Mouse (Mus musculus) limb, embryonic 14.5 days (tissue): ENCODE results near the gene Wfdc15a. TPM values are rescaled to one million over a fixed set of nuclear protein-coding genes. Genes with fewer than 3 reads are reported as not detected.
"Not testable (repeated sequence)": the region's sequence is repeated elsewhere in the genome, so short reads cannot be mapped to it uniquely, and the experiment has no call there.

Experiments
- ATAC-seq: fragments of 200-750 bp; cut with Nextera tagmentation; 2 replicates; pipeline ENCODE4 v1.8.0; 2017; ENCODE audit warnings: low read depth, moderate number of reproducible peaks, moderate TSS enrichment; ENCODE audit not compliant: low FRiP score
- DNase-seq: peaks from one replicate; pipeline ENCODE4 v3.0.0-alpha.2; 2015; ENCODE audit warnings: low spot score
- H3K27ac ChIP-seq: fragments of 300-500 bp; sonication (generic); replicated peaks from 2 replicates; pipeline ENCODE4 v1.5.1; 2014; ENCODE audit warnings: low read depth, mild to moderate bottlenecking, low read length, moderate library complexity, mixed read lengths
- H3K27me3 ChIP-seq: fragments of 300-500 bp; sonication (generic); 2 replicates; pipeline ENCODE4 v1.6.1; 2014; ENCODE audit warnings: low read length, mixed read lengths; ENCODE audit not compliant: control insufficient read depth, insufficient read depth
- H3K36me3 ChIP-seq: fragments of 300-500 bp; sonication (generic); 2 replicates; pipeline ENCODE4 v1.6.1; 2014; ENCODE audit warnings: mild to moderate bottlenecking, low read length, moderate library complexity, mixed read lengths; ENCODE audit not compliant: control insufficient read depth, insufficient read depth
- H3K4me1 ChIP-seq: fragments of 300-500 bp; sonication (generic); 2 replicates; pipeline ENCODE4 v1.6.1; 2014; ENCODE audit warnings: antibody characterized with exemption, low read length, mixed read lengths; ENCODE audit not compliant: control insufficient read depth, insufficient read depth
- H3K4me2 ChIP-seq: fragments of 300-500 bp; sonication (generic); replicated peaks from 2 replicates; pipeline ENCODE4 v1.6.1; 2014; ENCODE audit warnings: low read depth, mild to moderate bottlenecking, low read length, moderate library complexity; ENCODE audit not compliant: severe bottlenecking
- H3K4me3 ChIP-seq: fragments of 300-500 bp; sonication (generic); replicated peaks from 2 replicates; pipeline ENCODE4 v1.5.1; 2014; ENCODE audit warnings: low read length
- H3K9ac ChIP-seq: fragments of 300-500 bp; sonication (generic); 2 replicates; pipeline ENCODE4 v1.6.1; 2014; ENCODE audit warnings: mild to moderate bottlenecking, low read depth, low read length, moderate library complexity; ENCODE audit not compliant: severe bottlenecking
- H3K9me3 ChIP-seq: fragments of 300-500 bp; sonication (generic); 2 replicates; pipeline ENCODE4 v1.6.1; 2016; ENCODE audit warnings: low read length; ENCODE audit not compliant: control insufficient read depth
- POLR2A ChIP-seq: fragments of 200-500 bp; IDR thresholded peaks from 2 replicates; pipeline ENCODE4 v1.8.0; 2012; ENCODE audit warnings: inconsistent platforms, mild to moderate bottlenecking, moderate library complexity, borderline replicate concordance; ENCODE audit not compliant: insufficient read depth, insufficient read length; ENCODE audit errors: extremely low read depth
- WGBS: fragments of 180-500 bp; shearing (Covaris S2); extraction: QIAGEN DNeasy Blood & Tissue Kit; methylation state at CpG from one replicate; pipeline ENCODE4 v1.1.7; 2014; 5-methylcytosine and 5-hydroxymethylcytosine counted together
- polyA plus RNA-seq, 2 experiments: library from polyadenylated mRNA; depleted of rRNA in 1 of 2; stranded (reverse) in 1 of 2; unstranded in 1 of 2; fragments of >200 nt; fragmentation: Nextera tagmentation in 1 of 2; extraction: Ambion mirVana in 1 of 2; gene quantifications; 2 replicates each; pipeline versions ENCODE4 v1.2.1 to v1.2.3; 2012 to 2014

Wfdc15a gene
- polyA plus RNA-seq, 2 experiments: not detected

- Histone ChIP-seq H3K27me3 (no peaks in the 10 kb centered on the region), H3K36me3 (no peaks in the 10 kb centered on the region), H3K27ac (no peak overlapping the region), H3K9ac (no peak overlapping the region), H3K4me1 (no peaks in the 10 kb centered on the region), H3K4me2 (no peak overlapping the region), H3K9me3 (no peaks in the 10 kb centered on the region), H3K4me3 (no peak overlapping the region)
- ATAC-seq (no peak), DNase-seq (no peak)
- 81% methylated on average over 9 of the region's 9 CpGs for WGBS
- TF ChIP-seq POLR2A: no peak
Measured at GRCm38 (mm10) chr2:164219295-164219694, 19.4 kb upstream of the Wfdc15a start.

GRCm38 (mm10) chr2:164212711-164213110, 12.8 kb upstream of the Wfdc15a start:
- DNase-seq: no peak
- no peaks in the 10 kb centered on the region for H3K36me3 ChIP-seq
- H3K9me3 ChIP-seq: no peaks in the 10 kb centered on the region
- no peak for ATAC-seq
- TF ChIP-seq POLR2A: no peak
- 89% methylated on average over 5 of the region's 5 CpGs for WGBS
- no peak overlapping the region for H3K27ac ChIP-seq
- no peak overlapping the region for H3K4me3 ChIP-seq
- no peak overlapping the region for H3K4me2 ChIP-seq
- H3K27me3 ChIP-seq: no peaks in the 10 kb centered on the region
- no peak overlapping the region for H3K9ac ChIP-seq
- H3K4me1 ChIP-seq: no peaks in the 10 kb centered on the region

DNA sequence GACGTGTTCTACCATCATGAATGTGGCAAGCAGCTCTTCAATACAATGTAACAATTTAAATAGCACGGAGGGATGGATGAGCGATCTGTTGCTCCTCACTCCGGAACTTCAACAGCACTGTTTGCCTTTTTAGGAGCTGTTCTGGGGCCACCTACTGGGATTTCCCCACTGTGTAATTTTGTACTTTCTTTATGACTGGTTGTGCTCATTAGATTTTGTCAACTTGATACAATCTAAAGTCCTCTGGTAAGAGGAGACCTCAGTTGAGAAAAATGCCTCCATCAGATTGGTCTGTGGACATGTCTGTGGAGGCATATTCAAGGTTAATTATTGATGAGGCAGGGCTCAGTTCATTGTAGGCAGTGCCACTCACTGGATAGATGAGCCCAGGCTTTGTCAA, 11.0 kb upstream of the Wfdc15a start:
- Histone ChIP-seq H3K4me1 (no peaks in the 10 kb centered on the region), H3K4me3 (no peak overlapping the region), H3K4me2 (no peak overlapping the region), H3K36me3 (no peaks in the 10 kb centered on the region), H3K9me3 (no peaks in the 10 kb centered on the region), H3K27me3 (no peaks in the 10 kb centered on the region), H3K27ac (no peak overlapping the region), H3K9ac (no peak overlapping the region)
- DNase-seq (no peak), ATAC-seq (no peak)
- 92% methylated on average over 4 of the region's 4 CpGs for WGBS
- TF ChIP-seq POLR2A: no peak

- Histone ChIP-seq H3K27me3 (no peaks in the 10 kb centered on the region), H3K4me3 (no peak overlapping the region), H3K4me2 (no peak overlapping the region), H3K9me3 (no peaks in the 10 kb centered on the region), H3K27ac (no peak overlapping the region), H3K9ac (no peak overlapping the region), H3K4me1 (no peaks in the 10 kb centered on the region), H3K36me3 (no peaks in the 10 kb centered on the region)
- ATAC-seq (no peak), DNase-seq (no peak)
- TF ChIP-seq POLR2A: no peak
- 79% methylated on average over 4 of the region's 4 CpGs for WGBS
Measured at GRCm38 (mm10) chr2:164206676-164207075, 6.7 kb upstream of the Wfdc15a start.

- not testable (repeated sequence) for DNase-seq
Measured at GRCm38 (mm10) chr2:164206011-164206410, 6.1 kb upstream of the Wfdc15a start.

GRCm38 (mm10) chr2:164196700-164196990, 3.3 kb downstream of the Wfdc15a start:
- no peak overlapping the region for H3K9ac ChIP-seq
- ATAC-seq (no peak), DNase-seq (no peak)
- no peak for TF ChIP-seq POLR2A
- H3K4me2 ChIP-seq: no peak overlapping the region
- H3K4me1 ChIP-seq: no peaks in the 10 kb centered on the region
- H3K9me3 ChIP-seq: no peaks in the 10 kb centered on the region
- no peak overlapping the region for H3K27ac ChIP-seq
- no peak overlapping the region for H3K4me3 ChIP-seq
- no peaks in the 10 kb centered on the region for H3K36me3 ChIP-seq
- no peaks in the 10 kb centered on the region for H3K27me3 ChIP-seq
- 77% methylated on average over 5 of the region's 5 CpGs for WGBS

More at GRCm38 (mm10) chr2:164206011-164206410, 6.1 kb upstream of the Wfdc15a start:
- not testable (repeated sequence) for H3K4me1 ChIP-seq, H3K4me2 ChIP-seq, ATAC-seq, H3K9ac ChIP-seq, H3K27me3 ChIP-seq, H3K27ac ChIP-seq, H3K36me3 ChIP-seq, H3K9me3 ChIP-seq, H3K4me3 ChIP-seq
- WGBS: 90% methylated on average over 10 of the region's 10 CpGs
